Mouse (Mus musculus) gonadal fat pad, adult 2 months (tissue): ENCODE results near the gene Cirbp. TPM values are rescaled to one million over a fixed set of nuclear protein-coding genes. Genes with fewer than 3 reads are reported as not detected.

Source experiments
- DNase-seq: peaks from one replicate; pipeline ENCODE4 v3.0.0-alpha.2; 2012; ENCODE audit warnings: low read depth
- polyA plus RNA-seq: library from polyadenylated mRNA; depleted of rRNA; stranded (reverse); fragments of >200 nt; gene quantifications from 2 replicates; pipeline ENCODE4 v1.2.3, GENCODE M21; 2012

Cirbp gene
- polyA plus RNA-seq, 1 experiment = 159 TPM

GRCm38 (mm10) chr10:80177441-80178279, 11.9 kb downstream of the Cirbp start:
- no peak for DNase-seq

DNA sequence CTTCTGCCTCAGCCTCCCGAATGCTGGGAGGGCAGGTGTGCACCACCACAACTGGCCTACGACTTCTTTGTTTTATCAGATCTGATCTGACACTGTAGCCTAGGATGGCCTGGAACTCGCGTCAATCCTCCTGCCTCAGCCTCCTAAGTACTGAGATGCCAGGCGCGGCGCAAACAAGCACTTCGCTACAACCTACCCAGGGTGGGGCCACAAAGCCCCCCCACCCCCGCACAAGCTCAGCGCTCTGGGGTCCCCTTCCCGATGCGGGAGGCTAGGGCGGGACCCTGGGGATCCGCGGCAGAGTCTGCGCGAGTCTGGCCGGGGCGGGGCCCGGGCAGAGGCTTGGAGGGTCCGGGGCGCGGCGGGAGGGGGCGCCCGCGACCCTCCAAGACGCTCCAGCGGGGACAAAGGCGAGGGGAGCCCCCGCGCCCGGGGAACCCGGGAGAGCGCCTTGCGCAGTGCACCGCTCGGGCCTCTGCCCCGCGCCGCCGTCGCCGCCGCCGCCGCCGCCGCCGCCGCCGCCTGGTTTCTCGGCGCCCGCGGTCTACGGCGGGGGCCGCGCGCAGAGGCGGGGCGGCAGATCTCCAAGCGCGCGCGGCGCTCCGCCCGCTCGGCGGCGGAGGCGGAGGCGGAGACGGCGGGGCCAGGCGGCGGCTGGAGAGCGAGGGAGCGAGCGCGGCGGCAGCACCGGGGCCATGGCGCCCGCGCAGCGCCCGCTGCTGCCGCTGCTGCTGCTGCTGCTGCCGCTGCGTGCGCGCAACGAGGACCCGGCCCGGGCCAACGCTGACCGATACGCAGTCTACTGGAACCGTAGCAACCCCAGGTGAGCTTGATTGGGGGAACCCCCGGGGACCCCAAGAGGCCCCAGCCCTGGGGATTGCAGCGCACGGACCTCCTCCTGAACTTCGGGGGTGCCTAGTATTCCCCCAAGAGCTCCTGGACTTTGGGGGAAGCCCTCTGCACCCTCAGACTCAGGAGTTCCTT, 13.6 kb downstream of the Cirbp start, which contains the start of gene Efna2:
TSS of gene Efna2 (plus strand) at position 415 of the 984 bp plus-strand sequence.
- no peak for DNase-seq

GRCm38 (mm10) chr10:80180288-80180687, 14.5 kb downstream of the Cirbp start:
- DNase-seq = no peak

- DNase-seq = no peak
Observed at GRCm38 (mm10) chr10:80180823-80181222, 15.0 kb downstream of the Cirbp start.

- DNase-seq = no peak
Observed at GRCm38 (mm10) chr10:80182547-80182946, 16.8 kb downstream of the Cirbp start.

GRCm38 (mm10) chr10:80186649-80187048, 20.9 kb downstream of the Cirbp start:
- no peak for DNase-seq

DNA sequence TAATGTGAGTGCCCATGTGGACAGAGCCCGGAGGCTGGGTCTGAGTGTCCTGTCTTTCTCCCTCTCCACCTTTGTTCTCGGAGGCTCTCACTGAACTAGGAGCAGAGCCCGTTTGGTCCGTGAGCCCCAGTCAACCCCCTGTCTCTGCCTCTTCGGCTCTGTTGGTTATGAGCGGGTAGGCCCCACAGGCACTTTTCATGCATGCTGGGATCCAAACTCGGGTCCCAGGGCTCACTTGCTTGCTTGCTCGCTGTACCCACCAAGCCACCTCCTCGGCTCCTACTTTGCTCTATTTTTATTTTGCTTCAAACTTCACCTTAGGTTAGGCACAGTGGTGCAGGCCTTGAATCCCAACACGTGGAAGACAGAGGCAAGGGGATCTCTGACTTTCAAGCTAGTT, 22.0 kb downstream of the Cirbp start:
- no peak for DNase-seq

- no peak for DNase-seq
Observed at GRCm38 (mm10) chr10:80188453-80189024, 22.8 kb downstream of the Cirbp start.

GRCm38 (mm10) chr10:80189999-80190398, 24.2 kb downstream of the Cirbp start:
- no peak for DNase-seq

DNA sequence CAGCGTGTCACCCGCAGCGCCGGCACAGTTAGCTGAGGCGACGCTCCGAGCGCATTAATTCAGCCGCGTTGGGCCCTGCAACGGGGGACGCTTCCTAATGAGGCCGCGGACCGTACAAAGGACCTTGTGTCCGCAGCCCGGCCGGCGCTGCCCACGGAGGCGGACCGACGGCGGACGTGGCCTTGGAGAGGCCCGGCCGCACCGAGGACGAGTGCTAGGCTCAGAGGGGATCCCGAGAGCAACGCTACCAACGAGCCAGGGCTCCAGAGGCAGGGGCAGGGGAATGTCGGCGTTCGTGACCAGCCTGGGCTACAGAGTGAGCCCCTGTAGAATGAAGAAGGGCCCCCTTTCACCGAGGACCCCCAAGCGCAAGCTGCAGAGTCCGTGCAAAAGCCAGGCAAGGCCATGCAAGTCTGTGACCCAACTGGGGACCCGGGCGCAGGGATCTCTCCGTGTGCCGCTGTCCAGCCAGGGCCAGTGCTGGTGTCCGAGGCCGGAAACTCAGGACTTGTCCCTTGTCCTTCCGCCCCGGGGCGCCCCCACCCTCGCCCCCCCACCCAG, 24.8 kb downstream of the Cirbp start:
- DNase-seq = no peak

GRCm38 (mm10) chr10:80193976-80194375, 28.2 kb downstream of the Cirbp start:
- no peak for DNase-seq

DNA sequence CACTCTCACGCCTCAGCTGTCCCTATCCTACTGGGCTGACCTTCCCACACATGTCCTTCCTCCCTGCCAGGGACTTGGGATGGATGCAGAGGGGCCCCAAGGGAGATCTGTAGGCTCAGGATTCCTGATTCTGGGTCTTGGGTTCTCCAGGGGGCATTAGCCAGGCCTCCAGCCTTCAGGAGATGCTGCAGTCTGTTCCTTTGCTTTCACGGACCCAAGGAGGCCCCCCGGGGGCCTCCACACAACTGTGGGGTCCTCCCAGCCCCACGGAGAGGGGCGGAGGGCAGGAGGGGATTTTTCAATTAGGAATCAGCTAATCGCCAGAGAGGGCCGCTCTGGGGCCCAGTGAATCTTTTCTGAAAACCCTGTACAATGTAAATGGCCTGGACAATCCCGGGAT, 28.7 kb downstream of the Cirbp start:
- no peak for DNase-seq

DNA sequence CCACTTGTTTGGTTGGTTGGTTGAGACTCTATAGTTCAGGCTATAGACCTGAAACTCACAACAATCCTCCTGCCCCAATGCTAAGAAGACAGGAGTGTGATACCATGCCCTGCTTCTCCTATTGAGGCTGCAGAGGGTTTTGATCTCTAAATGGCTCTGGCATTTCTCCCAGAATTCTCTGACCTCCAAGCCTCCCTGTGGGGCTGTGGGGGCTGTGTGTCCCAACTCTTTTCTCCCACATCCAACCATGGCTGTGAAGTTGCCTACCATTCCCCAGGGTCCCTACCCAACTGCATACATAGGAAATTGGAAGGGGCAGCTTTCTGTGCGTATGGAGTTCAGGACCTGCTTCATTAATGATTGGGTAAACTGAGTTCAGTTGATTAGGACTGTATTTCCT, 30.4 kb downstream of the Cirbp start:
- DNase-seq = no peak

DNA sequence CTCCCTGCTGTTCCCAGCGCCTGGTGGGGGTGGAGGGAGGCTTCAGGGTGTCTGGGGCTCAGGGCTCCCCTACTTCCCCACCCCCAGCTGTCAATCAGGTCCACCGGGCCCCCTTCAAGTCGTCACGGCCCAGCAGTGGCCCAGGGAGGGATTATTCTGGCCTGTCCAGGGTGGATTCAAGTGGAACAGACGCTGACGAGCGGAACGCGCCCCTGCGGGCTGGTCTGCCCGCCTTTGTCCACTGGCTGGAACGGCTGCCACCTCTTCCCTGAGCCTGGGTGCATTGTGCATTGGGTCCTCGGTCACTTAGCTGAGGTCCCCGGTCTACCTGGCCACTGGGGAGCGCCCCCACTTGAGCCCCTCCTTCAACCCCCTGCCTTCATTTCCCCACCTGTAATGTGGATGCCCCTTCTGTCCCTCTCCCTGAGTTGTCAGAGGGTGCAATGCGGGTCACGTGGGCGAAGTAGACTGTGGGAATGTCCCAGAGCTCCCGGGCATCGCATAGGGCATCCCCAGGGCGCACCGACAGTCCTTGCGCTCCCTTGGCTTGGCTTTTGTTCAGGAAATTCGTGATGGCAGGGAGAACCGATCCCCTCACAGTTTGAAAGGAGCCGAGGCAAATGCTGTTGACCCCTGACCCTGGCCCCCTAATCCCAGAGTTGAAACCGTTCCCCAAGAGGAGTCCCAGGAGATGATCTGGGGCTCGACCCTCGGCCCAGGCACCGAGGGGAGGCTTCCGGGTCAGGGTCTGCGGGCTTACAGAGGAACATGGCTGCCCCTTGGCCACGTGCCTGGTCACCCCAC, 31.2 kb downstream of the Cirbp start:
- no peak for DNase-seq

DNA sequence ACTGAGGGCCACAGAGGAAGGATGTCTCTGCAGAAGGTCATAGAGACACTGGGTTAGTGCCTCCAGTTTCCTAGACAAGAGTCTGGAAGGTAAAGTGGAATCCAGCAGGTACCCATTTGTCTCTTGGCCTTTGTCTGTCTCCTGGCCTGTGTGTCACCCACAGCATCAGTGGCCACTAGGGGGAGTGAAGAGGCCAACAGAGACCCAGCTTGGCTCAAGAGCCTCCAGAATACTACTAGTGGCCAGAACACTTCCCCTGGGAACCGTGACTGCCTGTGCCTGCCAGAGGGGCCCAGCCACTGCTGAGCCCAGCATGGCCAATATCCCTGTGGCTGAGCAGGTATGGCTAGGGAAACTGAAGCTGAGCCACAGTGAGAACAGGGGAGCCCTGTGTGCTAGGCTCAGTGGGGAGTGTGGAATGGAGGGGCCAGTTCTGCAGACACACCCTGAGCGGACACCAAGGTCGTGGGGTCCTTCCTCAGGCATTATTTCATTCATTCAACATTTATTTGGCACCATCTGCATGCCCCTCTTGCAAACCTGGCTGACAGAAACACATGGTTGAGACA, 33.7 kb downstream of the Cirbp start:
- no peak for DNase-seq

DNA sequence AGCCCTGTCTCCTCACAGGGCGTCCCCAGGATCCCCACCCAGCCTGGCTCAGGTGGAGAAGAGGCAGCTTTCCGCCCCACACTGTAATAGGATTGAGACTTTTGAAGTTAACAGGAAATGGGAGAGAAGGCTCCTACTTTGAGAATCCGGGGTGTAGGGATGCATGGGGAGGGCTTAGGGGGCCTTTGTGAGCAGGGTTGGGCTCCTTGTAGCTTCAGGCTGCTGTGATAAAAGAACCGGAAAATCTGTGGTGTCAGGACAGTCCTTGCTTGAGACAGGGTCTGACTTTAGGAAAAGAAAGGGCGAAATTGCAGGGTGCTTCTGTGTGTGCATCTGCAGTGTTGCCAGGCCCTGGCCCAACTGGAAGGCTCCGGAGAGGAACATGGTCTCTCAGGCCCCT, 34.7 kb downstream of the Cirbp start:
- DNase-seq = no peak

- DNase-seq = no peak
Observed at GRCm38 (mm10) chr10:80204055-80204454, 38.3 kb downstream of the Cirbp start.

DNA sequence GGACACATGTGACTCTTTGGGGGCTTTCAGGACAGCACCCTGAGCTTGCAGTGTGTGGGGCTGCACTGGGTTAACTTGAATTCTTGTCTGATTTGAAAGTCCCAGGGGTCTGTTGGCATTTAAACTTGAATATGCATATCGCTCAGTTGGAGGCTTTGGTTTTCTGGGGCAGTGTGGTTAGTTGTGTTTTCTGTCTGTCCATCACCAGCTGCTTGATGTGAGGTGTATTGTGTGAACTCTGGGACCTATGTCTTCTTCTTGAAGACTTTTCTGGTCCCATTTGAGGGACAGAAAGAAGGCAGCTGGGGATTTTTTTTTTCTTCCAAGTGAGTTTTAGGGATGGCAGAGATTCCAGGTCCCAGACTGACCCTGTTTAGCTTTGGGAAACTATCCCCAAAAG, 41.4 kb downstream of the Cirbp start:
- no peak for DNase-seq

DNA sequence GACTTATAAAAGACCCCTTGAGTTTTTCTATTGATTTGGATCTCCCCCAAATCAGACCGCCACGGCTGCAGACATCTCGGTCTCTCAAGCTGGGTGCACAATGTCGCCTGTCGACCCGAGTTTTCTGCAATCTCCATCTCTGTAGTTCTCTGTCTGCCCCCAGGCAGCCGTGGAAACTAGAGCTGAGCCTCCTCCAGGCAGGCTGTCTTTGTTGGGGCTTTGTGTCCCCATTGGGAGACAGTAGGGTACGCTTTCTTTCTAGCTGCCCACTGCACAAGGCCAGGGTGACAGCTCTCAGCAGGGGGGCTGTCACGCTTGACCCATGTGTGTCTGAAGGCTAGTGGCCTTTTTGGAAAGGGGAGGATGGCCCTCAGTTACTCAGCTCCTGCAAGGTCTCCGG, 41.9 kb downstream of the Cirbp start:
- DNase-seq = no peak

GRCm38 (mm10) chr10:80208248-80208647, 42.5 kb downstream of the Cirbp start:
- no peak for DNase-seq
